Mouse (Mus musculus): ENCODE results near the gene Glce.

- TF ChIP-seq CTCF (conservative IDR thresholded peaks at IDR 0.05; ENCODE audit: low read length) = no peak
- TF ChIP-seq POU5F1 (IDR thresholded peaks at IDR 0.05; ENCODE audit: borderline replicate concordance, low read length) = no peak
- TF ChIP-seq NANOG (IDR thresholded peaks at IDR 0.05; ENCODE audit: borderline replicate concordance, low read length) = no peak
These were observed 38.3 kb upstream of the Glce start for GRCm38 (mm10) chr9:62160788-62161187.
